Mouse (Mus musculus): ENCODE measurements around the gene Ikzf2.

Gene Ikzf2

DNA sequence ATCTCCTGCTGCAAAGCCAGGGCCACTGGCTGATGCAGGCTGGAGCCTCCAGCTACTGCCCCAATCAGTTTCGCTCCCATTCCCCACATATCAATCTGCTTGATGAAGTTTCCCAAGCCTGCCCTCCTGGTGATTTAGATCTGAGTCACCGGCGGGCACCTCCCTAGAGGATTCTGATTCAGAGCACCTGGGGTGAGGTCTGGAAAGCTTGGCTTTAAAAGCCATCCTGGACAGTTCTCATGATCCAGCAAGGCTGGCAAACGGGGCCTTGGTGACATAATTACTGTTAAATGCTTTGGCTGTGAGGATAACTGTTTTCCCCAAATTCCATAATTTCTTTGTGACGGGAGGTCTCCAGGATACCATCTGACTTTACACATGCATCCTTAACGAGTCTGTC is 29.0 kb downstream of the Ikzf2 start:
- no peak for DNase-seq

DNA sequence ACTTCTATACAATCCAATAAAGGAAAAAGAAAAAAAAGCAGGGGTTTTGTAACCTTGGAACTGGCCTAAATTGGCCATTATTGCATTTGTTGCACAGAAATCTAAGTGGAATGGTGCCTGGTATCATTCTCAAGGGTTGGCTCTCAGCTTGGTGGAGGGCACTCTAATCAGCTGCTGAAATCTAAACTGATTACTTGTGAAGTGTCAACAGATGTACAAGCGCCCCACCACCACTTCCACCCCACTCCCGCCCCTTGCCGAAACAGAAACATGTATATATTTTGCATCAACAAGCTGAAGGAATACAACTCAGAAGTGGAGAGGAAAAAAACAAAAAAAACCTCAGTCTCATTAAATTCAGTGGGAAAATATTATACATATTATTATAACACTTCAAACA is 29.6 kb downstream of the Ikzf2 start:
- no peak for DNase-seq

DNA sequence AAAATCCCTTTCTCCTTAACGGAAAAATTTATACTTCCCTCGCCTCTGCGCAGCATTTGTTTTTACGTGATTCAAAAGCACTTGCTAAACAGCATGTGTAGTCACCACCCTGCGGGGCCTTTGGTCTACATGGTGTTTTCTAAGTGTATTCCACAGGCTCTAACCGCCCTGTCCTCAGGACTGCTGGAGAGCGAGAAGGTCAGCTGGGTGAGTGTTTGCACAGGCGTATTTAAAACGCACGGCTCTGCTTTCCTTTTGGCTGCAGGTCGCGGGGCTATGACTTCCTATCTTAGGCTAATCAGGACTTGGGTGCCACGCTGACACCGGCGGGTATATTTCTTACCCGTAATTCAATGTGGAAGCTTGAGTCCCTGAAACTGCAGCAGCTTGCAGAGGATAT is 30.1 kb downstream of the Ikzf2 start:
- DNase-seq: no peak

DNA sequence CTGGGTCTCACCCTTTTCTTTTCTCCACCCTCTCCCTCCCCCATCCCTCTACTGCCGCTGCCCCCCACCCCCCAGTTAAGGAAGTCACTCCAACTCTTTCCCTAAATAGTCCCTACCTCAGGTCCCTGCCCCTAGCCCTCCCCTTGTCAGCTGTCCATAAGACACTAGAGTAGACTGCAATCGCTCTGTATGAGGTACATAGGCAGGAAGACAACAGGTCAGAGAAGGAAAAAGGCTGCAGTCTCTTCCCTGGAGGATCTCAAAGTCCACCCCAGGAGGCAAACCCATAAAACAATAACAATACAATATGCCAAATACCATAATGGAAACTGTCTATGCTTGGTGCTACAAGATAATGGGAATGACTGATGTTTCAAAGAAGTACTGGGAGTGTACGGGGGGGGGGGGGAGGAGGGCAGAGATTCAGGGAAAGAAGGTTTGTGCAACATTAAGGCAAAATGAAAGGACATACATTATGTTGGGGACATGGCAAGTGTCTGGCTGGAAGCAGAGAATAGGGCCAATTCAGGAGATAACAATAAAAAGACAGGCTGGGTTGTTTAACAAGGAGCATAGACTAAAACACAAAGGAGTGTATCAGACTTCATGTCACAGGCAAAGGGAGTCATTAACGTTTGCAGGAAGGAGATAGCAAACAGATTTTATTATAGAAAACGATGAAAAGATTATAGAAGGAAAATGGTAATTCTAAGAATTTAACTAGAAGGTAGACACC is 30.8 kb downstream of the Ikzf2 start:
- DNase-seq: no peak

DNA sequence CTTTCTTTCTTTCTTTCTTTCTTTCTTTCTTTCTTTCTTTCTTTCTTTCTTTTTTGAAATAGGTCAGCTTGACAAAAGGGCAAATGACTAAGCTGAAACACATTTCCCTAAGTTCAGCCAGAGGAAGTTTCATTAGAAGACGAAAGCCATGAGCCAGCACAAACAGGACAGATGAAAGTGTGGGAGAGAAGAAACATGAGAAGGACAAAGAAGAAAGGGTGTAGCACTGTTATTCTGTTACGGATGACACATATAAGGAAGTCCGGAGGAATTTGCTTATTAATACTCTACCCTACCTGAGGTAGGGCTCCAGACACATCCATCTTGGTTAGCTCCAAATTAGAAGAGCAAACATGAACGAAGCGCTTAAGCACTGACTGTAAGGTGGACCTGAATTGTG is 31.7 kb downstream of the Ikzf2 start:
- no peak for DNase-seq

DNA sequence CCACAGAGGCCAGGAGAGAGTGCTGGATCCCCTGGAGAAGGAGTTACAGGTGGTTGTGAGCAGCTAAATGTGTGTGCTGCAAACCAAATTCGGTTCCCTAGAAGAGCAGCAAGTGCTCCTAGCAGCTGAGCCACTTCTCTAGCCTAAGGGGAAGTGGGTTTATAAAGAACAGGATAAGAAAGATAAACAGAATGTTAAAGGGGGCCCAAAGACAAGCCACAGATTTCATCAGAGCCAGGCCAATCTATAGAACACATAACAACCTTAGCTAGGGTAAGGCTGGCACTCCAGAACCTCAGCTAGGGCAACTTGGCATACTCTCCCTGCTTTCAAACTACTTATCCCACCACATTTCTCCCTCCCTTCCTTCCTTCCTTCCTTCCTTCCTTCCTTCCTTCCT is 32.1 kb downstream of the Ikzf2 start:
- DNase-seq: no peak

DNA sequence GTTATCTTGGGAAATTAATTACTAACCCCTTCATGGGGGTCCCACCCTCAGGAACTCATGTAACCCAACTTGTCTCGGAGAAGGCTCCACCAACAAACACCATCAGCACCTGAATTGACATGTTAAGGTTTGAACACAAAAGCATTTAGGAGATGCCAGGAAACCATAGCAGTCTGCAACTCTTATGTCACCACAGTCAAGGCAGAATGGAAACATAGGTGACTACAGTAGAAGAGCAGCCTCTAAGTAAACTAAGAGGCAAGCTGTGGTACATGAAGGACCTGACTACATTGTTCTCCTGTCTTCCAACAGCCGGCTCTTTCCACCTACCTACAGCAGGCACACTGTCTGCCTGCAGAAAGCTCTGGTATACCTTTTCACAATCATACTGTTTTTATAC is 33.6 kb downstream of the Ikzf2 start:
- no peak for DNase-seq

DNA sequence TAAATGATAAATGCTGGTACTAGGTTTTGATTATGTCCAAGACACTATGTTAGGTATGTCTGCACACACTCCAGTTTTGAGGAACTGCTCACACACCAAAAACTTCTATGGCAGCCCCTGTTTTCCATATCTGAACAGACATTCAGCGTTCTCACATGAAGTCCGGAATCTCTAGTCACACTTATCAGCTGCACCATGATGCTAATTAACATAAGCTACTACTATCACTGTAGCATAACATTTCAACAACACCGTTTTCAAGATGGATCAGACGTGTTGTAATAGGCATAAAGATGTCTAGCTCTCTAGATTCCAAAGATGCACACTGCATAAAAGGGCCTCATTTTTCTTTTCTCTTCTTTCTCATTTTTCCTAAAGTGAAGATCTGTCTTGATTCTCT is 43.9 kb downstream of the Ikzf2 start:
- no peak for DNase-seq

DNA sequence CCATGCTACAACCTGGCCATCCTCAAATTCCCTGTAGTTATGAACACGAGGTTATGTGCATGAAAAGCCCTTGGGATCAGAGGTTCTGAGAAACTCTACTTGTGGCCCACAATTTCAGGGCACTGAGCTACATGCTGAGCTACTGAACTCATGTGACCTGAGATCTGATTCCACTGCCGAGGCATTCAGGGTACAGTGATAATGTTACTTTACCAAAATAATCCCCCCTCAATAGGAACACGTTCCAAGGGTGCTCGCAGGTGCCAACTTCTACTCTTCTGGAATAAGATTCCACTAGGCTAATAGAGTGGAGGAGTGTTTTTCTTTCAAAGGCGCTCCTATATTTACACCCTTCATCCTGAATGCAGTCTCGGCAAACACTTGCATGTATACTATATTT is 45.1 kb downstream of the Ikzf2 start:
- no peak for DNase-seq

DNA sequence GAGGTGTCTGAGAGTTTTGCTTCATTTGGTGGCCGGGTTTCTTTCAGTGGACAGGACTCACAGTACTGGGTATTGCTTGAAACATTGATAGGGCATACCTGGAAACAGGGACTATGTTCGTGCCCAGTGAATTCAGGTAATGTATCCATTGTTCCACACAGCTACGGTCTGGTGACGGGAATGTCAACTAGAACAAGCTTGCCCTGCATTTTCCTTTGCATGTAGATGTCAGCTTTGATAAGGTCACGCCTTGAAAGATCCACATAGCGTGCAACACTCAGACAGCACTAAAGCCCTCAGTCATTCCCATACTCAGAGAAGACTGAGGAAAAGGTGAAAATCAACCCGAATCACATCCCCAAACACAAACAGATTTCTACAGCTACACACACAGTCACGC is 48.7 kb downstream of the Ikzf2 start:
- no peak for DNase-seq

DNA sequence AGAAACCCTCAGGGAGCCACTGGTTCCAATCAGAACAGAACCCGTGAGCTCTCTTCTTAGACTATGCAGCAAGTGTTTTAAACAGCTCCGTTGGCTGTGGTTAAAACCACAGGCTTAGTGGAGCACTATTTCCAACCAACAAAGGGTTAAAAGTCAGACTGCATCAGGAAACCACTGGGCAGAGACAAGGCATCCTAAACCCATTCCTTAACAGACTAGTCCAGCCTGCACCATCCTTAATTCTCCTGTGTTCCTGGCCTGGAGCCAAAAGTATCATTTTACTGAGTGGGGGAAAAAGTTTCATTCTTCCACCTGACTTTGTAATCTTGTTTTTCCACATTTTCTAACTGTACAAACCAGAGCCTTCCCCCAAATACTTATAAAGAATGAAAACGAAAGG is 49.1 kb downstream of the Ikzf2 start:
- DNase-seq: no peak

DNA sequence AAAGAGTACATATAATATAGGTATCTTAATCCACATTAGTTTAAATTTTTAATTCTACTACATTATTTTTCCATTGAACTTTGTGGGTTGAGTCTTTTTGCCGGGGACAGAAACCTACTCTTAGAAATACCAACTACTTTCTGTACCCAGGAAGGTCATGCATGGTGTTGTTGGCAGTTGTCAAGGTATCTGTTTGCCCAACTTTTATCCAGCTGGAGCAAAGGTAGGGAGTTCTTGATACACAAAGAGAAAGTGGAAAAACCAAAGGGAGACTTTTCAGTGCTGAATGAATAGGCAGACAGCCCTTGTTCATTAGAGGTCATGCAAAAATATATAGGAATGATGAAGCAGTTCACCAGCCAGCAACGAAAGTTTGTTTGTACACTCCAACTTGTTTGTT is 52.8 kb downstream of the Ikzf2 start:
- DNase-seq: no peak

DNA sequence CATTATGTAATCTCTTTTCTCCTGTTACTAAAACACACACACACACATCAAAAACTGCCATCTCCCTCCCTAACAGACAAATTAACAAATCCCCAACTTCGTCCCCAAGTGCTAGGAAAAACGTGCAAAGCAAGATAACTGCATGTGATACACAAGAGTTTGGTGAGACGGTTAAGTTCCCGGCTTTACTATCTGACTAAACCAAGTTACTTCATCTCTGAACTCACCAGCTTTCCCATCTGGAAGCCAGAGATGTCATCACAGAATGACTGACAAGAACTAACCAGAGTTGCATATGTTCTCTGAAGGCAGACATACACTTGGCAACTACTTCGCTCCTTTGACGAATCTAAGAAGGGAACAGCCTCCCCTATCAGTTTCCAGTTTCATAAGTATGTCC is 56.5 kb downstream of the Ikzf2 start:
- DNase-seq: no peak

DNA sequence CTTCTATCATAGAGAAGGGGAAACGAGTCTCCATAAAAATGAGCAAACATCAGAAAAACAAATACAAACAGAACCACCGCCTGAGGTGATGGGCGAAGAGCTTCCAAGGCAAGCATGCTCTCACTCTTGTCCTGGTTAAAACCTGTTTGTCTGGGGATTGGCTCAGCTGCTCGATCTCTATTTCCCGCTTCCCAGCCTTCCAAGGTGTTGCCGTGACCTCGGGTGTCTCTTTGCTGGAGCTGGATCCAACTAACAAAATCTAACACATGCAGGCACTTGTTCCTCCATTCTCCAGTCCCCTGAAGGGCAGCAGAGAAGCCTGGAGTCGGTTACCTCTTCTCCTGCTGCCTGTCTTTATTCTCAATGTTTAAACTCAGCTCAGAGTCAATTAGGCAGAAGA is 57.5 kb downstream of the Ikzf2 start:
- DNase-seq: no peak

DNA sequence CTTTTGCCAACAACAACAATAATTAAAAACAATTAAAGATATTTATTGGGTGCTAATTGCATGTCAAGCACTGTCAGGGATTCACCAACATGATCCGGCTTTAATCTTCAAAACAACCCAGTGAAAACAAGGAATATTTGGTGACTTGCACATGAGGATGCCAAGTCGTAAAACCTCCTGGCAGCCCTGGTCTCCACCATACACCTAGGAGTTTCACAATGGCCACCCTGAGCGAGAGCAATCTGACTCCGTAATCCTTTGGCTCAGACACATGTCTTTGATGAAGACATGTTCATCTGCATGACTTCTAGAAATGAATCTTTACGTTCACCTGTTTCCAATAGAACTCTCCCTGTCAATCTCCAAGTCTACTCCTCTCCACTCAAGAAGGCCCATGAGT is 75.0 kb downstream of the Ikzf2 start:
- no peak for DNase-seq

DNA sequence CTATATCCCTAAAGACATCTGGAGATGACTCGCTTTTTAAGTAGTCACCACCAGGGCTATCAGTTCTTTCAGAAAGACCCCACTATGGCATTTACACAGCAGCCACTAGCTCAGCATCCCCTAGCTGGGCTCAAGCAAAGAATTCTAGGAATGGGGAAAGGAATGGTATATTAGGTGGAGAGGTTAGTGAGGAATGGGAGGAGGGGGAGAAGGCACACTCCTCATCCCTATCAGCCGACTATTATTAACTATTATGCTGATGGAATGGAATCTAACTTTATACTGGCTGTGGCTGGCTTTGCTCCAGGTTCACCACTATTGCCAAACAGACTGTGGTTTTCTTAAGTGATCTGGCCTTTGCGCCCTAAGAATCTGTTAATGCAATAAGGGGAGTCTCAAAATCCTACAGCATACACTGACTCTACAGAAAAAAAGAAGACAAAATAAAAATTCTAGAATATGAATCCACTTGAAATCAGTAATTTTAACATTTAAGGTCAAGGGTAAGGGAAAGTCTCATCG is 75.8 kb downstream of the Ikzf2 start:
- DNase-seq: no peak

DNA sequence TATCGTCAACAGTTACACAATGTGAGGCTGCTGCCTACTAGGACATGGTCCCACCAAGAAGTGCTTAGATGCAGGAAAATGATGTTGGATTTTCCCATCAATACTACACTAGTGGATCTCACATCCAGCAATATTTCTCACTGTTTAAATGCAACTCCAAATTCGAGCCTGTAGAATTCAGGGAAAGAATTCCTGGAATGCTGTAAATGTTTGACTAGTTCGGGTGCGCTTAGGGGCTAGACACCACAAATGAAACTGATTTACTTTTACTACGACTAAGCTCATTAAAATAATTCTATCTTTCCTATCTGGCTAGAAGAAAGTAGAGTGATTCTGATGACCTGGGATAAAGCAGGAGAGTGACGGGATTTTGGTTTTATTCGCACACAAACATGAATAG is 76.3 kb downstream of the Ikzf2 start:
- no peak for DNase-seq

DNA sequence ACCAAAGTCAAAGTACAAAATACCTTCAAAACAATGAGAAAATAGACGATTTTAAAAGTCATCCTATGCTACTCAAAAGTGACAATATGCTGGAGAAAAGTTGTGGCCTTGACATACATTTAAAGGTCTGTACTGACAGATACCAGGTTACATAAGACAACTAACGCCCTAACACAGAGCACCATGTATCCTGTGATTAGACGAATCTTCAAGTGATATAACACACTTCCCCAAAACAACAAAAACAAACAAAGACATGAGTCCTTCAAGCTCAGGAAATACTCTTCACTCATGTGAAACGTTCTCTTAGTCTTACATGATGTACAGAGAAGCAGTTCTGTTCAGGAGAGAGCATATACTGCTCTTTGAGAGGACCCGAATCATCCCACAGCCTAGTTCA is 78.2 kb downstream of the Ikzf2 start:
- DNase-seq: no peak

DNA sequence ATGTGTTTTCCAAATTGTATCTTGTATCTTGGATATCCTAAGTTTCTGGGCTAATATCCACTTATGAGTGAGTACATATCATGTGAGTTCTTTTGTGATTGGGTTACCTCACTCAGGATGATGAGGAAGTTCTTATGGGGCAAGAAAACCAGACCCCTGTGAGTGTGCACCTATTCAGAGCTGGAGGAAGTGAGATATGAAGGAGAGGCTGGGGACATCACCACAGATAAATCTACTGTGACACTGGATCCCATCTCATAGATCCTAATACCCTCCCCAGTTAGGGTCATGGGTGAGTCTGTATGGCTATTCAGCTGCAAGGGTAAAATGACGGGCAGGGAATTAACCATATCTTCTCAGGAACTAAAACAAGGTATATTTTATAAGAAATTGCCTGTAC is 80.2 kb downstream of the Ikzf2 start:
- no peak for DNase-seq

DNA sequence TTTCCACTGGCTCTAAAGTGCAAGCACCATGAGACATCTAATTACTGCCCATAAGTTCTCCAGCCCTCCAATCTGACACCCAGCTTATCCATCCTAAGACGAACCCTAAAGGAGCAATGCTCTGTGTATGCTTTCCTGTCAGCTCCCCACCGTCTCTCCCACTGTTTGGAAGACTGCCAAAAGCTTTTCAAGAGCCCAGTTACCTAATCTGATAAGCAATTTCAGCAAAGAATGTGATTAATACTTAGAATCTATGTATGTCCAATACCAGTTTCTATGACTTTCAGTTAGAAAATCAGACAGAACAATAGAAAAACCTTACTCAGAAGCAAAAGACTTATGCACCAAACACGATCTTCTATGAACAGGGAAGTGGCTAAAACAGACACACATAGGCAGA is 82.8 kb downstream of the Ikzf2 start:
- no peak for DNase-seq

DNA sequence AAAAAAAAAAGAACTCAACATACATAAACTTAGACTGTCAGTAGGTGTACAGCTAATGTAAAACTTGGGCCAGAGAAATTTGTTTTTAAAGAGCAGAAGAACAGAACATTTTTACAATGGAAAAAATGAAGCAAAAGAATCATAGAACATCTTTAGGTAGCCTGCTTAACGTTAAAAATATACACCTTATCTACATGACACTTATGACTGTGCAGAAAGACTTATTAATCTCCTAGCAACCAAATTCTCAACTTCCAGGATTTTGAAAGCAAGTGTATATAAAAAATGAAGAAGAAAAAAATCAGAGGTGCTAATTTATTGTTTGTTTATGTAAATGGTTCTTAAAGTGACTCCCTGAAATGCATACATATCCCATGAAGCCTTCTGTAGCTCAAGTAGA is 86.1 kb downstream of the Ikzf2 start:
- DNase-seq: no peak

DNA sequence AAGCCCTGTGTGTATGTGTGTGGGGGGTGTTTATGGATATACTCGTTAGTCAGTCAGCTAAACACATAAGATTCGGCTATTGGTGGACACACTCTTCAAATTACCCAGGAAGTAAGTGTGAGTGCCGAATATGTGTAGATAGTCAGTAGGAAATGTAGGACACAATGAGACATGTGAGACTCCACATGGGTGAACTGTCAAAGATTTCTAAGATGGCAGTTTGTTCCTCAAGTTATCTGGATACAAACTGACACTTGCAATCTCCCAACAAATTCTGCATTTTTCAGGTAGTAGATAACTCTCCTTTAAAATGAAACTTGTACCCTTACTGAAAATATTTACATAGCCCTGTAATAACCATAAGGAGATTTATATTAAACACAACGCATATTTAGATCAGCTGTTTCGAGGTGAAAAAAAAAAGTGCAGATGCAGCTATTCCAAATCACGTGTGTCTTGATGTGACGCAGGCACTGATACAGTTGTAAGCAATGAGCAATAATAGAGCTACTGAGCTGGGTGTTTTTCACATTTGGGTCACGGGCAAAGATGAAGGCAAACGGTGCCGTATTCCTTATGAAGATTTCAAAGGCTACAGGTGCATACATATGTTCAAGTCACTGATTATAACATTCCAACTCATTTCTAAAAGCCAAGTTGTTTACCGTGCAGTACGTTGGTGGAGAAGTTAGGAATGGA is 87.8 kb downstream of the Ikzf2 start:
- DNase-seq: no peak

DNA sequence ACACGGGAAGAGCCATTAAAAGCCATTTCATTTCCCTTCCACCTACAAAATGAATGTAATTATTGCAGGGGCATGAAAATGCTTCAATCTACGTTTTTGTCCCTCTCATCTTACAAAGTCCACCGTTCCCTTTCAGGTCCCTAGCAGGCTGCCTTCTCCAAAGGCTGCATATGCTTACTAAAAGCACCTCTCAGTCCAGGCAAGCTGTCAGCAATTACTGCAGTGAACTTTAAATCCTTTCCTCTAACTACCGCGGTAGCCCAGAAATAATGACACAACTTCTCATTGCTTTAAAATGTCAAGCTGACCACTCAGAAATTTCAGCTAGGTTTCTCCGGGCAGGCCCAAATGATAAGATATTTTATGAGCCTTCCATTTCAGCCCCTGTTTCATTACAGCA is 95.2 kb downstream of the Ikzf2 start:
- peak; percentile 8 for DNase-seq

DNA sequence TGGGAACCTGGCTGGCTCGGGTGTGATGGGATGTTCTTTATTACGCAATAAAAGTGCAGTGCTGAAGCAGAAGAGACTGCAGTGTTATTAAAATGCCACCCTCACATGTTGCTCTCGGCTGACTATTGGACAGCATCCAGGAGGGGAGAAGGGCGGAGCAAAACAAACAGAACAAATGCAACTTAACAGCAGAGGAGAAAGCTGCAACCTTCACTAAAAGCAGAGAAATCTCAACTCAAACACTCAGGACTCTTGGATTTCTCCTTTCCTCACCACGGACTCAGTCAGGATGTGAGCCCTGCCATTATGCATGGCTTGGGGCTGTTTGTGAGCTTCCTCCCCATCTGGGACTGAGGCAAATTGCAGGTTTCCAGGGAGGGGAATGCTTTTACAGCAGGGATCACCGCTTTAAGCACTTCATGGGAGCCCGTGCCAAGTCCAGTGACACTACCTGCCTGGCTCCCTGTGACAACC is 95.7 kb downstream of the Ikzf2 start:
- peak; percentile 34 for DNase-seq

DNA sequence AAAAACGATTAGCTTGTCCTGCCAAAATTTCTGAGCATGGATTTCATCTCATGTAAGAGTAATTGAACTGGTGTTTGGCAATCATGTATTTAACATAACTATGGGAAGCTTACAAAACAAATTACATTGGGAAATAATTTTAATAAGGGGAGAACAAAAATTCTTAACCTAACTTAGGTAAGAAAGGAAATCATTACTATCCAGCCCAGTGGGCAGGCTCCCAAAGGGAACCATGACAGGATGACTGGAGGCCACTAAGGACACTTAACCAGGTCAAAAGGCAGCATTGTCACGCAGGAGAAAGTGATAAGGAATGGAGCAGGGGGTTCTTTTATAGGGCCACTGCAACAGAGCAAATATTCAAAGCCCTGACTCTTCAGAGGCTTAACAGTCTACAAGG is 101.5 kb downstream of the Ikzf2 start:
- DNase-seq: no peak
